Mouse (Mus musculus): ENCODE data around the gene Twf2.

Twf2 gene

GRCm38 (mm10) chr9:106233953-106234352 is 31.0 kb downstream of the Twf2 start:
- in situ Hi-C loops (cut with MboI, MseI): no loop called here

GRCm38 (mm10) chr9:106235194-106235830 is 32.4 kb downstream of the Twf2 start:
- in situ Hi-C loops (cut with MboI, MseI): no loop called here

GRCm38 (mm10) chr9:106236156-106236817 is 33.4 kb downstream of the Twf2 start:
- in situ Hi-C loops (cut with MboI, MseI): no loop called here

GRCm38 (mm10) chr9:106236818-106237211 is 33.9 kb downstream of the Twf2 start:
- in situ Hi-C loops (cut with MboI, MseI): no loop called here

- in situ Hi-C loops (cut with MboI, MseI): no loop called here
These were observed 34.5 kb downstream of the Twf2 start for GRCm38 (mm10) chr9:106237401-106237800.

- in situ Hi-C loops (cut with MboI, MseI): no loop called here
These were observed 35.0 kb downstream of the Twf2 start for GRCm38 (mm10) chr9:106237878-106238277.

GRCm38 (mm10) chr9:106241541-106242164 is 38.7 kb downstream of the Twf2 start:
- in situ Hi-C loops (cut with MboI, MseI): no loop called here

GRCm38 (mm10) chr9:106242813-106243488 is 40.0 kb downstream of the Twf2 start:
- in situ Hi-C loops (cut with MboI, MseI): no loop called here

- in situ Hi-C loops (cut with MboI, MseI): no loop called here
These were observed 46.6 kb downstream of the Twf2 start for GRCm38 (mm10) chr9:106249550-106249949.

- in situ Hi-C loops (cut with MboI, MseI): no loop called here
These were observed 47.3 kb downstream of the Twf2 start for GRCm38 (mm10) chr9:106250245-106250644.

- in situ Hi-C loops (cut with MboI, MseI): no loop called here
These were observed 48.2 kb downstream of the Twf2 start for GRCm38 (mm10) chr9:106251066-106251465.

GRCm38 (mm10) chr9:106254001-106254400 is 51.1 kb downstream of the Twf2 start:
- in situ Hi-C loops (cut with MboI, MseI): no loop called here

- in situ Hi-C loops (cut with MboI, MseI): no loop called here
These were observed 55.5 kb downstream of the Twf2 start for GRCm38 (mm10) chr9:106258412-106258811.

- in situ Hi-C loops (cut with MboI, MseI): no loop called here
These were observed 56.1 kb downstream of the Twf2 start for GRCm38 (mm10) chr9:106258990-106259389.

GRCm38 (mm10) chr9:106261058-106261457 is 58.1 kb downstream of the Twf2 start:
- in situ Hi-C loops (cut with MboI, MseI): no loop called here

GRCm38 (mm10) chr9:106261491-106261890 is 58.6 kb downstream of the Twf2 start:
- in situ Hi-C loops (cut with MboI, MseI): no loop called here

- in situ Hi-C loops (cut with MboI, MseI): no loop called here
These were observed 59.2 kb downstream of the Twf2 start for GRCm38 (mm10) chr9:106262075-106262474.

GRCm38 (mm10) chr9:106263381-106263924 is 60.5 kb downstream of the Twf2 start:
- in situ Hi-C loops (cut with MboI, MseI): no loop called here

Measured in regulatory T cell (primary cell).